Mouse (Mus musculus): ENCODE data around the gene Slc25a1.

DNA sequence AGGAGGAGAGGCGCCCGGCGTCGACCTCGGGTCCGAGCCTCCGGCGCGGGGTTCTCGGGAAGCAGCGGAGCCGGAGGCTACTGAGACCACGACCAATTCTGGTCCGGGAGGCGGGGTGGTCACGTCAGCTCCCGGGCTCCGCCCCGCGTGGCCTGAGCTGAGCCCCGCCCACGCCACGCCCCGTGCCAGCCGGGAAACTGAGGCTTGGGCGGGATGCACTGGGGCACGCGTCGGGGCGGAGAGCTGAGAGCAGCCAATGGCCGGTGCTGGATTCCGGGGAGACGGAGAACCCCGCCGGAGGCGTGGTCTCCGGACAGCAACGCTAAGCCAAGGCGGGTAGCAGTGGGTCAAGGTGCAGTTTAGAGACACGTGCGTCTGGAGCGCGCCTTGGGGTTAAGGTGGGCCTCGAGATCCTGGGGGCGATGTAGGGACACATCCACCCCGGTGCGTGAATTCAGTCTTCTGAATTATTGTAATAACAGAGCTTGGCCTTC is at the start of gene Slc25a1:
- no peak for TF ChIP-seq CTCF (IDR thresholded peaks at IDR 0.05; ENCODE audit: low read depth)
- TF ChIP-seq EP300 (IDR thresholded peaks at IDR 0.05; ENCODE audit: low read depth), result no peak
